Mouse (Mus musculus): ENCODE data around the gene Cep135. TPM values are rescaled to one million over a fixed set of nuclear protein-coding genes. Genes with fewer than 3 reads are reported as not detected.

Cep135 gene
- polyA plus RNA-seq, 1 experiment from 2014 or later, result 10.8 TPM

GRCm38 (mm10) chr5:76670183-76670582 lies 81.7 kb downstream of the Cep135 start:
- peaks cover 18% of the 10 kb centered on the region for H3K4me1 ChIP-seq
- H3K4me3 ChIP-seq, result no peak overlapping the region
- DNase-seq (ENCODE audit: extremely low spot score, low spot score), result no peak
- no peaks in the 10 kb centered on the region; the same call in 1 of the 2 replicates for H3K9me3 ChIP-seq
- no peak overlapping the region for H3K27ac ChIP-seq
- H3K36me3 ChIP-seq (replicated peaks), result peaks cover 77% of the 10 kb centered on the region
- WGBS, result 95% methylated on average over 10 of the region's 10 CpGs
- no peaks in the 10 kb centered on the region for H3K27me3 ChIP-seq (ENCODE audit: poor library complexity, severe bottlenecking)

- H3K27me3 ChIP-seq (ENCODE audit: poor library complexity, severe bottlenecking), result no peaks in the 10 kb centered on the region
- H3K36me3 ChIP-seq (replicated peaks), result peaks cover 83% of the 10 kb centered on the region
- H3K27ac ChIP-seq, result no peak overlapping the region
- no peak overlapping the region for H3K4me3 ChIP-seq
- H3K4me1 ChIP-seq, result no peaks in the 10 kb centered on the region
- 95% methylated on average over 5 of the region's 5 CpGs for WGBS
- no peak for DNase-seq (ENCODE audit: extremely low spot score, low spot score)
- H3K9me3 ChIP-seq, result peaks cover 4% of the 10 kb centered on the region; the same call in 1 of the 2 replicates
Observed at GRCm38 (mm10) chr5:76674022-76674653, 85.6 kb downstream of the Cep135 start.

GRCm38 (mm10) chr5:76675369-76675768 lies 86.9 kb downstream of the Cep135 start:
- Histone ChIP-seq H3K4me1 (no peaks in the 10 kb centered on the region), H3K27ac (no peak overlapping the region), H3K27me3 (ENCODE audit: poor library complexity, severe bottlenecking) (no peaks in the 10 kb centered on the region), H3K9me3 (peaks cover 12% of the 10 kb centered on the region; the same call in 1 of the 2 replicates), H3K4me3 (no peak overlapping the region), H3K36me3 (replicated peaks) (peaks cover 86% of the 10 kb centered on the region)
- 85% methylated on average over 4 of the region's 4 CpGs for WGBS
- no peak for DNase-seq (ENCODE audit: extremely low spot score, low spot score)

GRCm38 (mm10) chr5:76680959-76681358 lies 92.5 kb downstream of the Cep135 start:
- no peak overlapping the region for H3K27ac ChIP-seq
- H3K4me3 ChIP-seq, result no peak overlapping the region
- peaks cover 12% of the 10 kb centered on the region; the same call in 1 of the 2 replicates for H3K9me3 ChIP-seq
- H3K4me1 ChIP-seq, result peaks cover 27% of the 10 kb centered on the region
- DNase-seq (ENCODE audit: extremely low spot score, low spot score), result no peak
- 74% methylated on average over 3 of the region's 3 CpGs for WGBS
- no peaks in the 10 kb centered on the region for H3K27me3 ChIP-seq (ENCODE audit: poor library complexity, severe bottlenecking)
- H3K36me3 ChIP-seq (replicated peaks), result peaks cover 55% of the 10 kb centered on the region

- H3K27me3 ChIP-seq (ENCODE audit: poor library complexity, severe bottlenecking), result no peaks in the 10 kb centered on the region
- WGBS, result 84% methylated on average over 4 of the region's 4 CpGs
- peaks cover 27% of the 10 kb centered on the region for H3K4me1 ChIP-seq
- H3K27ac ChIP-seq, result no peak overlapping the region
- no peak for DNase-seq (ENCODE audit: extremely low spot score, low spot score)
- peaks cover 50% of the 10 kb centered on the region for H3K36me3 ChIP-seq (replicated peaks)
- no peak overlapping the region for H3K4me3 ChIP-seq
- H3K9me3 ChIP-seq, result peaks cover 12% of the 10 kb centered on the region; the same call in 1 of the 2 replicates
Observed at GRCm38 (mm10) chr5:76681895-76682656, 93.6 kb downstream of the Cep135 start.

GRCm38 (mm10) chr5:76683455-76683854 lies 95.0 kb downstream of the Cep135 start:
- Histone ChIP-seq H3K36me3 (replicated peaks) (peaks cover 48% of the 10 kb centered on the region), H3K4me1 (peaks cover 27% of the 10 kb centered on the region), H3K4me3 (no peak overlapping the region), H3K27me3 (ENCODE audit: poor library complexity, severe bottlenecking) (no peaks in the 10 kb centered on the region), H3K9me3 (peaks cover 12% of the 10 kb centered on the region; the same call in 1 of the 2 replicates), H3K27ac (no peak overlapping the region)
- DNase-seq (ENCODE audit: extremely low spot score, low spot score), result no peak
- WGBS, result 85% methylated on average over 5 of the region's 5 CpGs

- 93% methylated on average over 15 of the region's 15 CpGs for WGBS
- H3K4me3 ChIP-seq, result no peak overlapping the region
- peaks cover 3% of the 10 kb centered on the region; the same call in 1 of the 2 replicates for H3K9me3 ChIP-seq
- DNase-seq (ENCODE audit: extremely low spot score, low spot score), result no peak
- no peak overlapping the region for H3K27ac ChIP-seq
- H3K27me3 ChIP-seq (ENCODE audit: poor library complexity, severe bottlenecking), result no peaks in the 10 kb centered on the region
- H3K36me3 ChIP-seq (replicated peaks), result peaks cover 38% of the 10 kb centered on the region
- peaks cover 27% of the 10 kb centered on the region for H3K4me1 ChIP-seq
Observed at GRCm38 (mm10) chr5:76684658-76685605, 96.4 kb downstream of the Cep135 start.

GRCm38 (mm10) chr5:76687961-76688600 lies 99.6 kb downstream of the Cep135 start:
- no peak overlapping the region for H3K27ac ChIP-seq
- peaks cover 10% of the 10 kb centered on the region for H3K4me1 ChIP-seq
- H3K36me3 ChIP-seq (replicated peaks), result peaks cover 25% of the 10 kb centered on the region
- no peak overlapping the region for H3K4me3 ChIP-seq
- no peaks in the 10 kb centered on the region; the same call in 1 of the 2 replicates for H3K9me3 ChIP-seq
- WGBS, result 90% methylated on average over 10 of the region's 10 CpGs
- H3K27me3 ChIP-seq (ENCODE audit: poor library complexity, severe bottlenecking), result no peaks in the 10 kb centered on the region
- DNase-seq (ENCODE audit: extremely low spot score, low spot score), result no peak

GRCm38 (mm10) chr5:76688643-76689042 lies 100.1 kb downstream of the Cep135 start:
- H3K27me3 ChIP-seq (ENCODE audit: poor library complexity, severe bottlenecking), result no peaks in the 10 kb centered on the region
- H3K36me3 ChIP-seq (replicated peaks), result peaks cover 27% of the 10 kb centered on the region
- no peak overlapping the region for H3K4me3 ChIP-seq
- H3K27ac ChIP-seq, result no peak overlapping the region
- H3K9me3 ChIP-seq, result no peaks in the 10 kb centered on the region; the same call in 1 of the 2 replicates
- no peak for DNase-seq (ENCODE audit: extremely low spot score, low spot score)
- peaks cover 4% of the 10 kb centered on the region; the same call in 1 of the 2 replicates for H3K4me1 ChIP-seq
- 89% methylated on average over 6 of the region's 6 CpGs for WGBS

GRCm38 (mm10) chr5:76690177-76690593 lies 101.7 kb downstream of the Cep135 start:
- 85% methylated on average over 5 of the region's 5 CpGs for WGBS
- Histone ChIP-seq H3K27me3 (ENCODE audit: poor library complexity, severe bottlenecking) (no peaks in the 10 kb centered on the region), H3K4me1 (no peaks in the 10 kb centered on the region), H3K36me3 (replicated peaks) (peaks cover 34% of the 10 kb centered on the region), H3K9me3 (peaks cover 7% of the 10 kb centered on the region; the same call in 1 of the 2 replicates), H3K4me3 (no peak overlapping the region), H3K27ac (no peak overlapping the region)
- DNase-seq (ENCODE audit: extremely low spot score, low spot score), result no peak

- Histone ChIP-seq H3K27me3 (ENCODE audit: poor library complexity, severe bottlenecking) (no peaks in the 10 kb centered on the region), H3K27ac (no peak overlapping the region), H3K9me3 (peaks cover 14% of the 10 kb centered on the region; the same call in 1 of the 2 replicates), H3K36me3 (replicated peaks) (peaks cover 40% of the 10 kb centered on the region), H3K4me3 (no peak overlapping the region), H3K4me1 (no peaks in the 10 kb centered on the region)
- no peak for DNase-seq (ENCODE audit: extremely low spot score, low spot score)
- 94% methylated on average over 5 of the region's 5 CpGs for WGBS
Observed at GRCm38 (mm10) chr5:76691251-76691650, 102.8 kb downstream of the Cep135 start.

Data from forebrain, embryonic 10.5 days (tissue).